Mouse (Mus musculus) heart, postnatal 14 days (tissue): ENCODE measurements around the gene 1700029I15Rik. TPM values are rescaled to one million over a fixed set of nuclear protein-coding genes. Genes with fewer than 3 reads are reported as not detected.

ENCODE experiments used
- DNase-seq, 2 experiments: peaks; one replicate each; pipeline ENCODE4 v3.0.0; 2021 to 2022
- intact Hi-C: fragments of 180-260 bp; cut with DNase I; formaldehyde crosslinking; loops from one replicate; pipeline ENCODE4 v1.15.1; 2025
- microRNA-seq, 2 experiments: library from miRNA; unstranded; fragments of <30 nt; microRNA quantifications; one replicate each; pipeline ENCODE4 v1.2.0; 2021 to 2022
- total RNA-seq, 2 experiments: library from RNA; stranded (reverse); gene quantifications; 2 replicates each; pipeline ENCODE4 v1.2.3; 2021

1700029I15Rik gene
- total RNA-seq, 2 experiments from 2014 or later = 1.4 to 1.9 TPM

GRCm38 (mm10) chr2:92423702-92424461 is 41.5 kb downstream of the 1700029I15Rik start:
- DNase-seq = peak; percentile 92 to 98
- intact Hi-C loops = no loop called here

DNA sequence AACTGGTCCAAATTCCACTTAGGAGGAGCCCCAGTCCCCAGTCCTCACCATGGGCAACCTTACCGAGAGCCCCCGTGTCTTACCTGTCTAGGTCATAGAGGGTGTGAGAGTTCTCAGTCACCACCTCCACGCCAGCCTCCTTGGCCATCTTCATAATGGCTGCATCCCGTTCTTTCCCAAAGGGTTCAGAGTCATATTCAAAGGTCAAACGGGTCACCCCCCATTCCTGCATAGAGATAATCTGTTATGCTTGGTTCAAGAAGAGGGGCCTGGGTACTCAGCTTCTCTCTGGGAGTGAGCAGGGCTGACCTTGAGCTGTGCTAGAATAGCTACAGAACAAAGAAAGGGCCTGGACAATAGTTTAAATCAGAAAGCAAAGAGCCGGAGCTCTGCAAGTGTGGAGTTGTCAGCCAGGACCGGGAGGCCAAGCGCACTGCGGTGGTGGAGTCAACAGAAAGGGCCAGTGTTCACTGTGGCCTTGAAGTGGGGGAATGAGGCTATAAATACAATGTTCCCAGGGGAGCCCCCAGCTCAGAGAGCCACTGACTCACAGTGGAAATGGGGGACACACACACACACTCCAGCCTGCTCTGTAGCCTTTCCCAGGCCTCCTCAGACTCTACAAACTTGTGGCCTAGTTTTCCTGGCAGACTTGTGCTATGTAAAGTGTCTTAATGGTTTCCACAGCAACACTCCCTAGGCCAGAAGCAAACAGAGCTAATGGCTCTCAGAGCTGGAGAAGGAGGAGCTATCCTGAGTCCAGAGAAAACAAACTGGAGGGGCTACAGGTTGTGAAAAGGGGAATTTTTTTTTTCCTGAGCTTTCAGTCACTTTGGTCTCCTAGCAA is 42.3 kb downstream of the 1700029I15Rik start:
- peak; percentile 61 to 63 for DNase-seq
- intact Hi-C loops = no loop called here

DNA sequence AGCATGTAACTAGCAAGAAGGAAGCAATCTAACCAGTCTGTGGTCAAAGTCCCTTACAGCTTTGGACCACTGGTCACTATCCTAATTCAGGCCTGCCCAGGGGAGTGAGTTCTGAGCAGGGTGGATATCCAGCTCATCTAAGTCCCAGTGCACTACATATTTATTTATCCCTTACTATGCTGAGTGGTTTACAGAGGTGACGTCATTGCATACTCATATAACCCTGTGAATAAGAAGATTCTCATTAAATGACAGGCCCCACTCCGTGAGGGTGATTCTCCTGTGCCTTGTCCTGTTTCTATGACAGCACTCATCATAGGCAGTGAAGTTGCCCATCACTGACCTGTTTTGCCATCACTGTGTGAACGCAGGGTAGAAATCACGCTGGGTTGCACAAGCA is 43.0 kb downstream of the 1700029I15Rik start:
- no peak for DNase-seq
- intact Hi-C loops = no loop called here

GRCm38 (mm10) chr2:92426426-92426825 is 44.1 kb downstream of the 1700029I15Rik start:
- DNase-seq = peak; percentile 56 to 70
- intact Hi-C loops = no loop called here

DNA sequence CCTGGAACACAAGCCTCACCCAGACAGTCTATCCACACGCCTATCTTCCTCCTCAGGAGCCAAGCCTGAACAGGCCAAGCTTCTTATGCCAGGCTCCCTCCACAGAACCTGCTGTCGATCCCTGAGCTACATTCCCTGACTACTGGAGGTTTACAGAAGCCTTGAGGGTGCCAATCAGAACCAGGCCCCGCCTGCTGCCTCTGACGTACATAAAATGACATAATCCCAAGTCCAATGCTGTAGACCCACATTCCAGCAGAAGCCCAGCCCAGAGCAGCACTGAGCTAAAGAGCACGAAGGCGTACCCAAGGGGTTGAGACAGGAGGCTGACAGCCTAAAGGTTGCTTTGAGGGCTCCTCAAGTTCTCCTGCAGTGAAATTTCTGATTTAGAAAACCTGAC is 45.5 kb downstream of the 1700029I15Rik start:
- intact Hi-C loops = no loop called here
- peak; percentile 67 to 79 for DNase-seq

DNA sequence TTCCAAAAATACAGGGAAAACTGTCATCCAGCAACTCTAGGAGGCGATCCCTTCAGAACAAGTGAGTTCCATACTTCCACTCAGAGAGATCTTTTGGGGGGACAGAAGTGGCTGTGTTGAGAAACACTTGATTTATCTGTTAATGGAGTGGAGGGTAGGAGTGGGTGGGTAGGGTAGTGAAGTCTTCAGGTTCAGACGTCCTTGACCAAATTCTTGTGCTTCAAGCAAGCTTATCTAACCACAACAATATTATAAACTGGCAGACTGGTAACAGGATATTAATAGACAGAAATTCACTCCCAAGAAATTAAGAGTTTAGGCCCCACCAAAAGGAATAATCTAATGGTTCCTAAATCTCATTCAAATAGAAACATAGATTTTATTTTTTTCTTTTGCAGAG is 47.8 kb downstream of the 1700029I15Rik start:
- no peak for DNase-seq
- intact Hi-C loops = loop anchor here (5.0 to 10.0 kb wide), 2 partner anchors 373 to 495 kb away; partner anchors contain the start of gene Mdk

DNA sequence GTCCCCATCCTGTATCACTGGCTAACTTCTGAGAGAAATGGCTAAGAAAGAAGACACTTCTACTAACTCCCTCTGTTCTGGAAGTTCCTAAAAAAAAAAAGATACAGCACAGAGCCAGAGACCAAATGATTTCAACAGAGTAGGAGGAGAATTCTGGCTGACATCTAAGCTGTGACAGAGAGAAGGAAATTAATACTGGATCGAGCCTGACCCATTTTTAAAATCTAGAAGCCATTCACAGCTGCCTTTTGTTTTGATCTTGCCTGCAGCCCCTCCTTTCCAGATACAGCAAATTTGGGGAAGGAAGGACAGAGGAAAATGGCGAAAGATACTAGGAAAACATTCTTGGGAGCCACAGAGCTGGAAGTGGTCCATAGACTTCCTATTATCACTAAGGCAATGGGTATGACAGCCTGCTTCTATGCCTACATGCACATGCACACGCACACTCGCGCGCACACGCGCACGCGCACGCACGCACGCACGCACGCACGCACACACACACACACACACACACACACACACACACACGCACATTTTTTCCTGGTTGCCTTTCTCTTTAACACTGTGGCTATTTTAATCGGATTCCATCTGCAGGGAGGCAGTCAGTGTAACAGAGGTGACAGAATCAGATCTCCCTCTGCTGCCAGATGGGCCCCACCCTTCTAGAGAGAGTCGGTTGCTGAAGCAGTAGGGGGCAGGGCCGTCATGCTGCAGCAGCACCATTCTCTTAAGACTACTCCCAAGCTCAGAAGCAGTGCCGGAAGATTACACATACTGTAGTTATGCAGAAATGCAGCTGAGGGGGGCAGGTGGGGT is 48.6 kb downstream of the 1700029I15Rik start:
- intact Hi-C loops = loop anchor here (5.0 to 10.0 kb wide), 2 partner anchors 374 to 496 kb away; partner anchors contain the start of gene Mdk

GRCm38 (mm10) chr2:92431611-92432179 is 49.4 kb downstream of the 1700029I15Rik start:
- DNase-seq = no peak
- intact Hi-C loops = loop anchor here (5.0 to 10.0 kb wide), 2 partner anchors 374 to 497 kb away; partner anchors contain the start of gene Mdk

More for the DNA sequence above, 48.6 kb downstream of the 1700029I15Rik start:
- DNase-seq = peak; percentile 56 to 61

GRCm38 (mm10) chr2:92432299-92433295 is 50.3 kb downstream of the 1700029I15Rik start:
- peak; percentile 68 to 70 for DNase-seq
- intact Hi-C loops = loop anchor here (5.0 to 10.0 kb wide), 2 partner anchors 375 to 498 kb away; partner anchors contain the start of gene Mdk

- intact Hi-C loops = loop anchor here (5.0 to 10.0 kb wide), 2 partner anchors 376 to 499 kb away; partner anchors contain the start of gene Mdk
- DNase-seq = peak; percentile 97 to 98
These were observed 51.4 kb downstream of the 1700029I15Rik start, which contains the start of gene Cry2 for GRCm38 (mm10) chr2:92433578-92434374. Gene Cry2 (minus strand): TSS chr2:92434043.

DNA sequence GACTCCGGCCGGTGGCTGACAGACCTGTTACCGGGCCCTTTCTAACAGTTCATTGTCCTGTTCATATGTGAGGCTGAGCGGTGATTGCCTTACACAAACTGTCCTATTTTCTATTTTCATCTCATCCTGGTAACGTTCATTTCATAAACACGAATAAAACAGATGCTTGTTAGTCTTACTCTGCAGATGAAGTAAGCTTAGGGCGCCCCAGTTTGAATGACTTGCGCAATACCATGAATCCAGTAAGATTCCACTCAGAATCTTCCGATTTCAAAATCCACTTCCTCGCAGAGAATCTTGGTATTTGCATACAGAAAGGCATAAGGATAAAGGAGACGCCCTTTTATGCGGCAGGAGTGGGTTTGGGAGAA is 52.0 kb downstream of the 1700029I15Rik start:
- intact Hi-C loops = loop anchor here (5.0 to 10.0 kb wide), 2 partner anchors 377 to 500 kb away; partner anchors contain the start of gene Mdk
- DNase-seq = no peak

DNA sequence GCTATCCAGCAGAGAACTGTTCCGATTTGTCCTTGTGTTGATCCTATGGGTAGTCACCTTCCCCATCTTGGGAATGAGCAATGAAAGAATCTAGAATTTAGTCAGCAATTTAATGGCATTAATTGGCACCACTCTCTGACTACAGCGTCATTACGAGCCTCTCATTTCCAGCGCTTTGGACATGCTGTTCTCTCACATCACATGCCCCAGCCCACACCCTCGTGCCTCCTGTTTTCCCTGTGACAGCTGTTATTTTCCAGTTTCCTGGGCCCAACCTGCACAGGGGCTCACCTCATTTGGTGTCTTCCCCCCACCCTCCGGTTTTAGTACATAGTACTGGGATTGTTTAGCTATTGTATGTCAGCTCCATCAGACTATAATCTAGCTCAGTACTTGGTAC is 52.7 kb downstream of the 1700029I15Rik start:
- DNase-seq = no peak
- intact Hi-C loops = loop anchor here (5.0 to 10.0 kb wide), 2 partner anchors 253 to 500 kb away; partner anchors contain the start of gene Mdk

Small RNA genes within 50 kb of the gene (microRNA-seq; reads per million reads assigned to microRNA genes)
- 0.27 to 3.6 reads per million in 2 experiments for gene Mir7000

Other genes starting within 250 kb of the 1700029I15Rik start
- gene Pex16, start 7.9 kb upstream of the 1700029I15Rik start, total RNA-seq = 10 to 100 TPM; 23.6 to 25.1 TPM
- under 1 TPM; 0.32 to 0.36 TPM for gene Large2, start 7.7 kb upstream of the 1700029I15Rik start, total RNA-seq
- 1 to 10 TPM; 7.4 to 8.6 TPM for gene Mapk8ip1, start 18.7 kb downstream of the 1700029I15Rik start, total RNA-seq
- gene Cry2, start 51.5 kb downstream of the 1700029I15Rik start, total RNA-seq = 10 to 100 TPM; 20.9 to 26.6 TPM
- 1 to 10 TPM; 5.5 to 5.6 TPM for gene Slc35c1, start 78.0 kb downstream of the 1700029I15Rik start, total RNA-seq
- 1 to 10 TPM; 5.6 to 6.3 TPM for gene Chst1, start 217.2 kb downstream of the 1700029I15Rik start, total RNA-seq